Mouse (Mus musculus) forebrain, embryonic 13.5 days (tissue): ENCODE measurements around the gene Smu1. TPM values are rescaled to one million over a fixed set of nuclear protein-coding genes. Genes with fewer than 3 reads are reported as not detected.

Experiments
- ATAC-seq: fragments of 200-750 bp; cut with Nextera tagmentation; 2 replicates; pipeline ENCODE4 v1.8.0; 2017
- H3K27ac ChIP-seq: fragments of 300-500 bp; sonication (generic); 2 replicates; pipeline ENCODE4 v1.5.1; 2015; ENCODE audit warnings: inconsistent platforms, mild to moderate bottlenecking, moderate library complexity
- H3K27me3 ChIP-seq: fragments of 300-500 bp; sonication (generic); 2 replicates; pipeline ENCODE4 v1.6.1; 2015; ENCODE audit warnings: mild to moderate bottlenecking, inconsistent platforms
- H3K36me3 ChIP-seq: fragments of 300-500 bp; sonication (generic); 2 replicates; pipeline ENCODE4 v1.6.1; 2015; ENCODE audit warnings: mild to moderate bottlenecking, inconsistent platforms; ENCODE audit not compliant: poor library complexity, severe bottlenecking
- H3K4me1 ChIP-seq: fragments of 300-500 bp; sonication (generic); 2 replicates; pipeline ENCODE4 v1.6.1; 2015; ENCODE audit warnings: inconsistent platforms
- H3K4me2 ChIP-seq: fragments of 300-500 bp; sonication (generic); 2 replicates; pipeline ENCODE4 v1.6.1; 2015; ENCODE audit warnings: inconsistent platforms, mild to moderate bottlenecking, moderate library complexity
- H3K4me3 ChIP-seq: fragments of 300-500 bp; sonication (generic); 2 replicates; pipeline ENCODE4 v1.5.1; 2015; ENCODE audit warnings: mild to moderate bottlenecking, inconsistent platforms
- H3K9ac ChIP-seq: fragments of 300-500 bp; sonication (generic); 2 replicates; pipeline ENCODE4 v1.6.1; 2015; ENCODE audit warnings: mild to moderate bottlenecking, inconsistent platforms
- H3K9me3 ChIP-seq: fragments of 300-500 bp; sonication (generic); replicated peaks from 2 replicates; pipeline ENCODE4 v1.6.1; 2016; ENCODE audit warnings: inconsistent platforms
- WGBS: fragments of 180-500 bp; shearing (Covaris S2); methylation state at CpG from one replicate; pipeline ENCODE4 v1.1.7; 2015; 5-methylcytosine and 5-hydroxymethylcytosine counted together
- microRNA counts: library from miRNA; unstranded; fragments of <30 nt; microRNA quantifications from one replicate; lab custom pipeline; 2016
- microRNA-seq: library from miRNA; unstranded; fragments of <30 nt; microRNA quantifications from one replicate; pipeline ENCODE4, GENCODE M21; 2016
- polyA plus RNA-seq: library from polyadenylated mRNA; unstranded; fragments of >200 nt; fragmentation: Nextera tagmentation; extraction: Ambion mirVana; gene quantifications from 2 replicates; pipeline ENCODE4 v1.2.1, GENCODE M21; 2015

Gene Smu1
- polyA plus RNA-seq, 1 experiment from 2014 or later: 165 TPM

- peaks cover 18% of the 10 kb centered on the region for H3K36me3 ChIP-seq
- H3K9ac ChIP-seq: no peak overlapping the region
- H3K27ac ChIP-seq: no peak overlapping the region
- H3K4me3 ChIP-seq: no peak overlapping the region
- 88% methylated on average over 8 of the region's 8 CpGs for WGBS
- no peak overlapping the region for H3K4me2 ChIP-seq
- no peak for ATAC-seq
- peaks cover 31% of the 10 kb centered on the region for H3K4me1 ChIP-seq
- no peaks in the 10 kb centered on the region for H3K9me3 ChIP-seq
- H3K27me3 ChIP-seq: no peaks in the 10 kb centered on the region
Observed at GRCm38 (mm10) chr4:40700216-40700615, 57.5 kb downstream of the Smu1 start.

DNA sequence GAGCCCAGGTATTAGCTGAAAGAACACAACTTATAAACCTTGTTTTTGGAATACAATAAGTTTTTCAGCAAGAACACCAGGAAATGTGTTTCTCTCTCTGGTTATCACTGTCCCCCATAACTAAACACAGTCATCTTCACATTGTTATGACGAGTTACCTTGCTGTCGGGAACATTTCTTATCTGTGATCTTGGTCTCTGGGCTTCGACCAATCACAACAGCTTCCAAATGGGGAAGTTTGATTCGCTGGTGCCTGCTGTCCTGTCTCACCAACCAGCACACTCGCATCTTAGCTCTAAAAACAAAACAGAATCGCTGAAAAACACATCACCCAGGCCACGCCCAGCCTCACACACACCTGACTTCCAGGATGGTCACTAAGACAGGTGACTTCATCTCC lies 60.7 kb downstream of the Smu1 start:
- Histone ChIP-seq H3K27me3 (no peaks in the 10 kb centered on the region), H3K4me2 (no peak overlapping the region), H3K9ac (no peak overlapping the region), H3K27ac (no peak overlapping the region), H3K4me1 (peaks cover 18% of the 10 kb centered on the region), H3K36me3 (peaks cover 47% of the 10 kb centered on the region), H3K9me3 (no peaks in the 10 kb centered on the region), H3K4me3 (no peak overlapping the region)
- 90% methylated on average over 7 of the region's 7 CpGs for WGBS
- no peak for ATAC-seq

- Histone ChIP-seq H3K4me1 (no peaks in the 10 kb centered on the region), H3K27me3 (no peaks in the 10 kb centered on the region), H3K4me3 (no peak overlapping the region), H3K9ac (no peak overlapping the region), H3K9me3 (no peaks in the 10 kb centered on the region), H3K4me2 (no peak overlapping the region), H3K27ac (no peak overlapping the region), H3K36me3 (peaks cover 81% of the 10 kb centered on the region)
- ATAC-seq: no peak
- 90% methylated on average over 11 of the region's 11 CpGs for WGBS
Observed at GRCm38 (mm10) chr4:40691100-40691499, 66.6 kb downstream of the Smu1 start.

MicroRNAs encoded within 50 kb of the gene (microRNA counts, 519-probe panel; counts per million panel counts)
- microRNA mmu-miR-207 (lab: Ali Mortazavi, UCI): 177 counts per million, percentile 53 among the panel's probes with 10 or more counts

Small RNAs within 50 kb of the gene (microRNA-seq; reads per million reads assigned to microRNA genes)
- not detected for gene Mir207

Other genes starting within 250 kb of the Smu1 start
- 54.0 and 58.6 TPM in 2 replicates for gene Aptx, start 54.7 kb downstream of the Smu1 start, polyA plus RNA-seq
- 726 and 745 TPM in 2 replicates for gene Dnaja1, start 35.8 kb downstream of the Smu1 start, polyA plus RNA-seq
- 7.8 and 9.1 TPM in 2 replicates for gene B4galt1, start 96.1 kb upstream of the Smu1 start, polyA plus RNA-seq
- not detected in 2 replicates for gene Spink4, start 162.1 kb upstream of the Smu1 start, polyA plus RNA-seq
- 185 and 207 TPM in 2 replicates for gene Bag1, start 190.4 kb upstream of the Smu1 start, polyA plus RNA-seq
- 169 and 179 TPM in 2 replicates for gene Chmp5, start 190.5 kb upstream of the Smu1 start, polyA plus RNA-seq
- 96.9 and 106 TPM in 2 replicates for gene Nfx1, start 213.0 kb upstream of the Smu1 start, polyA plus RNA-seq